Mouse (Mus musculus) neural tube, embryonic 12.5 days (tissue): Measurements from ENCODE around the gene Sfrp5. TPM values are rescaled to one million over a fixed set of nuclear protein-coding genes. Genes with fewer than 3 reads are reported as not detected.

Source experiments
- ATAC-seq: fragments of 200-750 bp; cut with Nextera tagmentation; 2 replicates; pipeline ENCODE4 v1.8.0; 2017; ENCODE audit warnings: low read depth, mild to moderate bottlenecking, moderate TSS enrichment, moderate library complexity; ENCODE audit not compliant: low FRiP score
- H3K27ac ChIP-seq: fragments of 300-500 bp; sonication (generic); 2 replicates; pipeline ENCODE4 v1.5.1; 2016
- H3K27me3 ChIP-seq: fragments of 300-500 bp; sonication (generic); replicated peaks from 2 replicates; pipeline ENCODE4 v1.6.1; 2016; ENCODE audit warnings: mild to moderate bottlenecking
- H3K36me3 ChIP-seq: fragments of 300-500 bp; sonication (generic); 2 replicates; pipeline ENCODE4 v1.6.1; 2016; ENCODE audit warnings: mild to moderate bottlenecking
- H3K4me1 ChIP-seq: fragments of 300-500 bp; sonication (generic); 2 replicates; pipeline ENCODE4 v1.6.1; 2016
- H3K4me2 ChIP-seq: fragments of 300-500 bp; sonication (generic); replicated peaks from 2 replicates; pipeline ENCODE4 v1.6.1; 2016; ENCODE audit warnings: mild to moderate bottlenecking
- H3K4me3 ChIP-seq: fragments of 300-500 bp; sonication (generic); 2 replicates; pipeline ENCODE4 v1.5.1; 2016
- H3K9ac ChIP-seq: fragments of 300-500 bp; sonication (generic); 2 replicates; pipeline ENCODE4 v1.6.1; 2016; ENCODE audit warnings: mild to moderate bottlenecking
- H3K9me3 ChIP-seq: fragments of 300-500 bp; sonication (generic); 2 replicates; pipeline ENCODE4 v1.6.1; 2016; ENCODE audit warnings: mild to moderate bottlenecking
- WGBS: fragments of 180-500 bp; shearing (Covaris S2); methylation state at CpG from one replicate; pipeline ENCODE4 v1.1.7; 2016; 5-methylcytosine and 5-hydroxymethylcytosine counted together
- polyA plus RNA-seq: library from polyadenylated mRNA; unstranded; fragments of >200 nt; fragmentation: Nextera tagmentation; extraction: Ambion mirVana; gene quantifications from 2 replicates; pipeline ENCODE4 v1.2.1, GENCODE M21; 2016

The Sfrp5 gene
- 8.1 and 12.8 TPM in 2 replicates for polyA plus RNA-seq

DNA sequence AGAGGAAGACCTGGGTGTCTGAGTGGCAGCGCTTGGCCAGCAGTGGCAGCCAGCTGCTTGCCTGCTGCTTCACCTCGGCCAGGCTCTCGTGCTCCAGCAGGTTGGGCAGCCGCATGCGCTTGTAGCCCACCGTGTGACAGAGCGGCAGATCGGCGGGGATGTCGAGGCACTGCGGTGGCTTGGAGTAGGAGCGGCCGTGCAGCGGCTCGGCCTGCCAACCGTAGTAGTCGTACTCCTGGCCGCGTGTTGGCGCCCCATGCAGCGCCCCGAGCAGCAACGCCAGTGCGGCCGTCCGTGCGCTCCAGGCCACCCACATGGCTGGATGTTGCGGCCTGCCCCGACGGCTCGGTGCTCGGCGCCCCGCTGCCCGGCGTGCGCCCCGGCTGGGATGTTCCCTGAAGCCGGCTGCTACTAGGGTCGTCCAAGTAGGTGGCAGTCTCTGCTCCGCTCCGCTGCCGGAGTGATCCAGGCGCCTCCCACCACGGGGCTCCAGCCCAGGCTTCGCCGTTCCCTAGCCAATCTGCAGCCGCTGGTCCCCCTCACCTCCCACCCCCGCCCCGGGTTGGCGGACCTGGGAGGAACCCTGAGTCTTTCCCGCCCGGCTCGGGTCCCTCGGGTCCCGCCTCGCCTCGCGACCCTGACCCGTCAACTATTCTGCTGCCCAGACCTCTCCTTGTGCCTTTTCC lies at the start of gene Sfrp5:
Gene Sfrp5 (minus strand): TSS at position 557 of the 686 bp plus-strand sequence.
- Histone ChIP-seq H3K9me3 (no peaks in the 10 kb centered on the region), H3K4me1 (peaks cover 13% of the 10 kb centered on the region; the same call in 1 of the 2 replicates), H3K4me2 (peak within 1 kb of the TSS; percentile 55), H3K4me3 (peak within 1 kb of the TSS; percentile 31), H3K9ac (peak within 1 kb of the TSS; percentile 13; the same call in 1 of the 2 replicates), H3K36me3 (no peaks in the 10 kb centered on the region), H3K27ac (no peak within 1 kb of the TSS), H3K27me3 (peaks cover 56% of the 10 kb centered on the region)
- WGBS: under 1% methylated on average over 60 of the region's 60 CpGs
- 0 out of 2 replicates have a peak, but pooled peaks have one; percentile 39 for ATAC-seq

DNA sequence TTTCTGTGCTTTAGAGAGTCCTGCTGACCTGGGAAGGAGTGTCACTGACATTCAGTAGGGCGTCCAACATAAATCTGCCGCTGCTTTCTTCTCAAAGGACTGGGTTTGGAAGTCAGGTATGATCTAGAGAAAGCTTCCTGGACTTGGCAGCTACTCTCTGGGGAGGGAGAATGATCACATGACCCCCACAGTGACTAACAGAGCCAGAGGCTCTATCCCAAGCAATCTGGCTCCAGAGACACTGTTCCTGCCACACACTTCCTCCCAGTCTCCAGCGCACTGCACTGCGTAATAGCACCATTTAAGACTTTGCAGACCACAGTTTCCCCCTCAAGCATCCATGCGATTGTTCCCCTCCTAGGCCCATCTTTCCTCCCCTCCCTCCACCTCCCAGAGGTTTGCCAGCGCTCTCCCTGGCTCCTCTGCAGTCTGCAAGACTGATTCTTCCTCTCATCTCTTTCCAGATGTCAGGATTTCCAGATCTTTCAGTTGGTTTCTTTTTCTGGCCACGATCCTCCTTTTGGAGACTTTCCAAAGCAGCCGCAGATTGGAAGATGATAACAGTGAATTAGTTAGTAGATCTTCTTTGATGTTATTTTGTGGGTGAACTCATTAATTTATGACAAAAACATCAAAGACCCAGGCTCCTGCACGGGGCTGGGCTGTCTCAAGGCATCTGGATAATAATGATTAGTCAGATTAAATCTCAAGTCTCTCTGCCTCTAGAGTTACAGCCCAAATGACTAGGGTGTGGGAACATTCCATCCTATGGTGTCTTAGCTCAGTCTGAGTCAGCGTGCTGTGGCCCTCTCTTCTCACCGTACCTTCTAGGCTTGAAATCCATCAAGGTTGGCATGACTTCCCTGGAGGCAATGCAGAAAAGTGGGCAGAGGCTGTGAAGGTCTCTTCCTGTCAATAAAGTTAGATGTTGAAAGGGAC lies 48.2 kb upstream of the Sfrp5 start:
- H3K36me3 ChIP-seq: no peaks in the 10 kb centered on the region
- no peak overlapping the region for H3K4me2 ChIP-seq
- H3K4me3 ChIP-seq: no peak overlapping the region
- H3K9me3 ChIP-seq: no peaks in the 10 kb centered on the region
- H3K27ac ChIP-seq: no peak overlapping the region
- no peak overlapping the region for H3K9ac ChIP-seq
- 77% methylated on average over 11 of the region's 11 CpGs for WGBS
- H3K4me1 ChIP-seq: 0 out of 2 replicates have a peak, but pooled peaks cover under 1% of the 10 kb centered on the region
- no peak for ATAC-seq
- H3K27me3 ChIP-seq: peaks cover 11% of the 10 kb centered on the region

DNA sequence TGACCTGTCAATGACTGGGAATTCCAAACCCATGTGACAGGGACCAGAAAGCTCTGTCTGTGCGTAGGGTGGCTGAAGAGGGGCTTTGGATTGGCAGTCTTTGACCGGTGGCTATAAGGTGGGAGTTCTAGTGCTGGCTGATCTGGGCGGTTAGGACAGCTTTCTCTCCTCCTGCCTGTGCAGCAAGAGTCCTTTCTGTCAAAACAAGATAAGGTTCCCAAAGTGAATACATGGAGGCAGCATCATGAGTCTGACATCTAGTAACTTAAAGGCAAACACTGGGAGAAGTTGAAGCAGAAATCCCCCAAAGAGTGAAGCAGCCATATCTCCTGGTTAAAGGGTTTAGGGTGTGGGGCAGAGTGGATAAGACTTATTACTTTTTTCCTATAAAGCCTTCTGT lies 45.5 kb upstream of the Sfrp5 start, which contains the start of gene Golga7b:
Gene Golga7b (plus strand): TSS at position 56 of the 400 bp plus-strand sequence.
- ATAC-seq: no peak
- 91% methylated on average over 3 of the region's 3 CpGs for WGBS
- Histone ChIP-seq H3K9me3 (no peaks in the 10 kb centered on the region), H3K27ac (no peak within 1 kb of the TSS), H3K36me3 (no peaks in the 10 kb centered on the region), H3K27me3 (no peaks in the 10 kb centered on the region), H3K9ac (no peak within 1 kb of the TSS), H3K4me1 (no peaks in the 10 kb centered on the region), H3K4me3 (no peak within 1 kb of the TSS), H3K4me2 (no peak within 1 kb of the TSS)

DNA sequence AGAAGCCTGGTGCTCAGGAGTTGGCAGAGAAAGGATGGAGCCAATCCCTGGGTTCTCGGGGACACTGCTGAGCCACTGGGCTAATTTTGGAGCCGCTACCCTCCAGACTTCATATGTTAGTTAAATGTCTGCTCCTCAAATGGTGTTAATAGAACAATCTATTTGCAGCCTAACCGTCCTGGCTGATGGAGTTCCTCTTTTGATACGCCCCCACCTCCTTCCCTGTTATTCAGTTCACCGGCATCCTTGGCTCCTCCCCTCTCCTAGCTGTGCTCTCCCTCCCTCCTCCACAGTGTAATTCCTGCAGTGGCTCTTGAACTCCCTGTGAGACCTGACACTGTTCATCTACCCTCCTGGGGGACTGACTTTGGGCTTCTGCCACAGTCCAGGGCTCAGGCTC lies 44.6 kb upstream of the Sfrp5 start:
- Histone ChIP-seq H3K27me3 (no peaks in the 10 kb centered on the region), H3K36me3 (no peaks in the 10 kb centered on the region), H3K9me3 (no peaks in the 10 kb centered on the region), H3K9ac (no peak overlapping the region), H3K4me2 (no peak overlapping the region), H3K27ac (no peak overlapping the region), H3K4me1 (no peaks in the 10 kb centered on the region), H3K4me3 (no peak overlapping the region)
- WGBS: 46% methylated on average over 5 of the region's 5 CpGs
- ATAC-seq: no peak

DNA sequence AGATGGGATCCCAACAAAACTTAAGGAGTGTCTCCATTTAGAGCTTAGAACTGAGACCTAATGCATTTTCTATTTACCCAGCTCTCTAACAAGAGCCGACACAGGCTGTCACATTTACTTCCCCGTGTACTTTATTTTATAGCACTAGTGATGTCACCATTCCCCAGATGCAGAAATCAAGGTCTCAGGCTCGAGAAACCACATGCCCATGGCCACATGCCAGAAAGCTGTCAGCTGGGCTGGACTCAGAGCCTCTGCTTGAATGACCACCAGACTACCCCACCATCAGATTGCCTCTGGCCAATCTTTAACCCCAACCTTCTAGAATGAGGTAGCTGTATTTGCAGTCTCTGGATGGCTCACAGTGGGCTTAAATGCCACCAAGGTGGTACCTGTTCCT lies 41.3 kb upstream of the Sfrp5 start:
- Histone ChIP-seq H3K27ac (no peak overlapping the region), H3K36me3 (no peaks in the 10 kb centered on the region), H3K9me3 (no peaks in the 10 kb centered on the region), H3K27me3 (no peaks in the 10 kb centered on the region), H3K4me1 (peaks cover 2% of the 10 kb centered on the region; the same call in 1 of the 2 replicates), H3K4me3 (no peak overlapping the region), H3K4me2 (no peak overlapping the region), H3K9ac (no peak overlapping the region)
- WGBS: 65% methylated on average over 3 of the region's 3 CpGs
- ATAC-seq: no peak

DNA sequence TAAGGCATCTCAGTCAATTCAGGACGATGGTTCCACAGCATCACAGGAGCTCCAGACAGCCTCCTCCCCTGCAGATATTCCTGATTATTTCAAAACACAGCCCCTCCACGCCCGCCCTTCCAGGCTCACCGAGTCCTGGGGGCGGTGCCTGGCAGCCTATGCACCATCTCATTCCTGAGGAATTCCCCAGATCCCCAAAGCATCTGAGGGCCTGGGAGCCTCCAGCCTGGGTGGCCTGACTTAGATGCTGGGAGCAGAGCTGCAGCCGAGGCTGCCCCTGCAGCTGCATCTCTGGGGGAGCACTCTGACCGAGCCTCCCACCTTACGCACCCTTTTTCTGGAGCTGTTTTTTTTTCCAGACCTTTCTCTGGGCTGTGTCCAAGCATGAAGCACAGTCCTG lies 38.8 kb upstream of the Sfrp5 start:
- Histone ChIP-seq H3K9me3 (no peaks in the 10 kb centered on the region), H3K4me1 (peaks cover 10% of the 10 kb centered on the region; the same call in 1 of the 2 replicates), H3K36me3 (no peaks in the 10 kb centered on the region), H3K27me3 (no peaks in the 10 kb centered on the region), H3K9ac (no peak overlapping the region), H3K27ac (no peak overlapping the region), H3K4me3 (no peak overlapping the region), H3K4me2 (no peak overlapping the region)
- 63% methylated on average over 8 of the region's 8 CpGs for WGBS
- ATAC-seq: no peak

DNA sequence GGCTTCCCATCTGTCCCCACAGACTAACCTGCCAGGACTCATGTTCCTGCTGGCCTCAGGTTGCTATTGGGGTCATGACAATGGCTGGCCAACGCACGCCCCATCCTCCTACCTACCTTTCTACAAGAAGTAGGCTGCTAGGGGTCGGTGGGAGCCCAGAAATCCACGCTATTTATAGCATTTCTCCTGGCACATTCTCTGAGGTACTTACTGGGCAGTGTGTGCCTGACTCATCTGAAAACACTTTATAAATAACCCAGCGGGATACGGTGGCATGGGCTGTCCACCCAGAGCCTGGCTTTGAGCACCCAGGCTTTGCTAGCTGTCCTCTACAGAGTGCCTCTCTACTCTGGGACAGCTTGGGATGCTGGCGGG lies 36.3 kb upstream of the Sfrp5 start:
- Histone ChIP-seq H3K27ac (no peak overlapping the region), H3K36me3 (no peaks in the 10 kb centered on the region), H3K4me3 (no peak overlapping the region), H3K9ac (no peak overlapping the region), H3K9me3 (no peaks in the 10 kb centered on the region), H3K4me2 (no peak overlapping the region), H3K27me3 (no peaks in the 10 kb centered on the region), H3K4me1 (peaks cover 10% of the 10 kb centered on the region; the same call in 1 of the 2 replicates)
- no peak for ATAC-seq
- 75% methylated on average over 7 of the region's 7 CpGs for WGBS

DNA sequence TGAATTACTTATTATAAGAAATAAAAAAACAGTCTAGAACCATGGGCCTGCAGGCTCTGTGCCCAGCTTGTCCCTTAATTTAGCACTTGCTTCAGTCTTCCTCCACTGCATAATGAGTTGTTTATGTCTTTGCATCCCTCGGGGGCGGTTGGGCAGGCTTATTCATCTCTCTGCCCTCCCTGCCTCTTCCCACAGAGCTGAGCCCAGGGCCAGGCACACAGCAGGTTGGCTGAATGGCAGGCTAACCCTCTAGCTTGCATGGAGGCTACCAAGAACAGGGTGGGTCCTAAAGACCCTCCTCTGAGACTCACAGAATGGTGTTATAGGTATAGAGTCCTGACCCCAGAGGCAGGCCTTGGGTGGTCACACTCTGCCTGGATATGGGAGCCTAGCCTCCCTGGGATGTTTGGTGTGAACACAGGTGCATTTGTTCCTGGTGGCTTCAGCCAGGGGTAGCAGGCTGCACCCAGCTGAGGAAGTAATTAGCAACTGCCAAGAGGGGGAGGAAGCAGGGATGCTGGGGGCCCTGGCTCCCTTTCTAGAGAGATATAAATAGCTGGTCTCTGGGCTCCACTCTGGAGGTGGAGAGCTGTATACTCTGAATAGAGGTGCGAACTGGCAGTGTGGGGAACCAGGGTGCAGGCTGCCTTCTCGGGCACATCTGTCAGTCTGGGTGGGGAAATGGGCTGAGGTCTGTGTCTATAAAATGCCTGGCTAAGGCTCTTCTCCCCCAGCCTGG lies 35.7 kb upstream of the Sfrp5 start:
- peaks cover 10% of the 10 kb centered on the region; the same call in 1 of the 2 replicates for H3K4me1 ChIP-seq
- ATAC-seq: peak; percentile 70
- no peaks in the 10 kb centered on the region for H3K9me3 ChIP-seq

DNA sequence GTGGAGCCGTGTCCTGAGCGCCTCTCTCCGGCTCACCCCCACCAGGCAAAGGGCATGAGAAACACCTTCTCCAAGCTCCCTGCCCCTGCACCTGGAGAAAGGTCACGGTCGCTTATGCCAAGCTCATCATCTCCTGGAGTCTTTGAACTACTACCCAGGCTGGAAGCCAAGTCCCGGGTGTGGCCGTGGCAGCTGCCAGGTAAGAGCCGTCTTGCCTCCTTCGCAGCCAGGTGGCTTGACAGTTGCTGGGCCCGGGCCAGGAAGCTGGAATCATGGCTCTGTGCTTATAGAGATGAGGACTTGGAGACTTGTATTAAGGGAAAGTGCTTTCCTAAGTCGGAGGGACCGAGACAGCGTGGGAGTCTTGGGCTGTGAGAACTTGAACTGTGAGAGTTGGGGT lies 28.9 kb upstream of the Sfrp5 start:
- no peaks in the 10 kb centered on the region for H3K9me3 ChIP-seq
- H3K4me1 ChIP-seq: peaks cover 14% of the 10 kb centered on the region; the same call in 1 of the 2 replicates
- H3K4me2 ChIP-seq: no peak overlapping the region
- 93% methylated on average over 13 of the region's 13 CpGs for WGBS
- no peaks in the 10 kb centered on the region for H3K36me3 ChIP-seq
- H3K9ac ChIP-seq: no peak overlapping the region
- no peak for ATAC-seq
- H3K4me3 ChIP-seq: no peak overlapping the region
- no peak overlapping the region for H3K27ac ChIP-seq
- H3K27me3 ChIP-seq: no peaks in the 10 kb centered on the region

More for the DNA sequence above, 35.7 kb upstream of the Sfrp5 start:
- no peak overlapping the region for H3K27ac ChIP-seq
- no peak overlapping the region for H3K4me2 ChIP-seq
- no peak overlapping the region for H3K9ac ChIP-seq
- H3K27me3 ChIP-seq: no peaks in the 10 kb centered on the region
- H3K36me3 ChIP-seq: no peaks in the 10 kb centered on the region
- WGBS: 10% methylated on average over 4 of the region's 4 CpGs
- no peak overlapping the region for H3K4me3 ChIP-seq

DNA sequence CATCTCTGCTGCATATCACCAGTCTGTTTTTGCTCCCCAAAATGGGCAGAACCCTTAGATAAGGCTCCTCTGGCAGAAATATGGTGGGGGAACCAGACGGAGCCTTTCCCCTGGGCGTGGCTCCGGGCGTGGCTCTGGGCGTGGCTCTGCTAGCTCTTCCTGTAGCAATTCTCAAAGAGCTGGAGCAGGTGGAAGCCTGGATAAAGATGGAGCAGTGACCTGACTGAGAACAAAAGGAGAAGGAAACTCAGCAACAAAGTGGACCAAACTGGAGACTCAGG lies 28.2 kb upstream of the Sfrp5 start:
- H3K27me3 ChIP-seq: no peaks in the 10 kb centered on the region
- no peak overlapping the region for H3K4me3 ChIP-seq
- peaks cover 14% of the 10 kb centered on the region; the same call in 1 of the 2 replicates for H3K4me1 ChIP-seq
- H3K9ac ChIP-seq: no peak overlapping the region
- ATAC-seq: no peak
- H3K4me2 ChIP-seq: no peak overlapping the region
- H3K27ac ChIP-seq: no peak overlapping the region
- H3K36me3 ChIP-seq: no peaks in the 10 kb centered on the region
- no peaks in the 10 kb centered on the region for H3K9me3 ChIP-seq
- WGBS: 78% methylated on average over 5 of the region's 5 CpGs

DNA sequence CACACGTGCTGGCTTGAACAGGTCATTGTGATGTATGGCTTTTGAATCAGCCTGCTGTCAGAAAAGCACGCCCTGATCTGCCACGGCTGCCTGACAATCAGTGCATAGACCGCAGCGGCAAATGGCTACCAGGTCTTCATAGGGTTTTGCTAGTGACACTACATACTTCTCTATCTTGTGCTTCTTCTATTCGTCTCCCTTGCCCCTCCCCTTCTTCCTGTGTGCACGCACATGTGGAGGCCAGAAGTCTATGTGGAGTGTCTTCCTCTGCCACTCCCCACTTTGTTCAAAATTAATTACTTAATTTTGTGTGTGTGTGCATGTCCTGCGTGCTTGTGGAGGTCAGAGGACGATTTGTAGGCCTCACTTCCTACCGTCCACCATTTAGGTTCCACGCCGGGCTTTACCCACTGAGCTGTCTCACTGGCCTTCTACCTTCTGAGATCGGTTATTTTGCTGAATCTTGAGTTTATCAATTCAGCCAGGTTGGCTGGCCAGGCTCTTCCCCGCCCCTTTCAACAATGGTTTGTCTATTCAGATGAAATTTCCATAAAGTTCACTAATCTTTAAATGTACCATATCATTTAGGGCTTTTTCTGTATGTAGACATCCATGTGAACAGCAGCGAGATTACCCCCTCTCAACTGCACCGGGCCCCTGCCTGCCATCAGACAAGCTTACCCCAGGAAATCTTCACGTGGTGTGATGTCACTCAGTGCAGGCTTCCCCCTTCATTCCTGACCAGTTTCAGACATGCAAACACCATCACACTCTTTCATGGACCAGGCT lies 27.6 kb upstream of the Sfrp5 start:
- Histone ChIP-seq H3K27ac (no peak overlapping the region), H3K36me3 (no peaks in the 10 kb centered on the region), H3K4me3 (no peak overlapping the region), H3K27me3 (no peaks in the 10 kb centered on the region), H3K9ac (no peak overlapping the region), H3K4me2 (no peak overlapping the region), H3K4me1 (peaks cover 14% of the 10 kb centered on the region; the same call in 1 of the 2 replicates), H3K9me3 (no peaks in the 10 kb centered on the region)
- WGBS: 73% methylated on average over 17 of the region's 17 CpGs
- no peak for ATAC-seq
